Mouse (Mus musculus) limb, embryonic 12.5 days (tissue): ENCODE measurements around the gene Atp13a5. TPM values are rescaled to one million over a fixed set of nuclear protein-coding genes. Genes with fewer than 3 reads are reported as not detected.
A peak's percentile ranks its signal among the peaks of the same experiment; 100 is the strongest.

ENCODE experiments used
- ATAC-seq: fragments of 200-750 bp; cut with Nextera tagmentation; 2 replicates; pipeline ENCODE4 v1.8.0; 2017; ENCODE audit warnings: low read depth, moderate TSS enrichment; ENCODE audit not compliant: insufficient number of reproducible peaks, insufficient read depth, low FRiP score, low TSS enrichment
- H3K27ac ChIP-seq: fragments of 300-500 bp; sonication (generic); 2 replicates; pipeline ENCODE4 v1.5.1; 2016; ENCODE audit warnings: mild to moderate bottlenecking, moderate library complexity
- H3K27me3 ChIP-seq: fragments of 300-500 bp; sonication (generic); 2 replicates; pipeline ENCODE4 v1.6.1; 2016; ENCODE audit warnings: mild to moderate bottlenecking, moderate library complexity
- H3K36me3 ChIP-seq: fragments of 300-500 bp; sonication (generic); 2 replicates; pipeline ENCODE4 v1.6.1; 2016; ENCODE audit warnings: mild to moderate bottlenecking, moderate library complexity
- H3K4me1 ChIP-seq: fragments of 300-500 bp; sonication (generic); replicated peaks from 2 replicates; pipeline ENCODE4 v1.6.1; 2016
- H3K4me2 ChIP-seq: fragments of 300-500 bp; sonication (generic); 2 replicates; pipeline ENCODE4 v1.6.1; 2016; ENCODE audit warnings: mild to moderate bottlenecking, moderate library complexity
- H3K4me3 ChIP-seq: fragments of 300-500 bp; sonication (generic); replicated peaks from 2 replicates; pipeline ENCODE4 v1.5.1; 2016; ENCODE audit warnings: mild to moderate bottlenecking
- H3K9ac ChIP-seq: fragments of 300-500 bp; sonication (generic); replicated peaks from 2 replicates; pipeline ENCODE4 v1.6.1; 2016; ENCODE audit warnings: mild to moderate bottlenecking, moderate library complexity
- H3K9me3 ChIP-seq: fragments of 300-500 bp; sonication (generic); 2 replicates; pipeline ENCODE4 v1.6.1; 2016; ENCODE audit warnings: mild to moderate bottlenecking, moderate library complexity
- WGBS: fragments of 180-500 bp; shearing (Covaris S2); methylation state at CpG from one replicate; pipeline ENCODE4 v1.1.7; 2016; 5-methylcytosine and 5-hydroxymethylcytosine counted together
- polyA plus RNA-seq: library from polyadenylated mRNA; unstranded; fragments of >200 nt; fragmentation: Nextera tagmentation; extraction: Ambion mirVana; gene quantifications from 2 replicates; pipeline ENCODE4 v1.2.1, GENCODE M21; 2016

Gene Atp13a5
- polyA plus RNA-seq, 1 experiment from 2014 or later: not detected

DNA sequence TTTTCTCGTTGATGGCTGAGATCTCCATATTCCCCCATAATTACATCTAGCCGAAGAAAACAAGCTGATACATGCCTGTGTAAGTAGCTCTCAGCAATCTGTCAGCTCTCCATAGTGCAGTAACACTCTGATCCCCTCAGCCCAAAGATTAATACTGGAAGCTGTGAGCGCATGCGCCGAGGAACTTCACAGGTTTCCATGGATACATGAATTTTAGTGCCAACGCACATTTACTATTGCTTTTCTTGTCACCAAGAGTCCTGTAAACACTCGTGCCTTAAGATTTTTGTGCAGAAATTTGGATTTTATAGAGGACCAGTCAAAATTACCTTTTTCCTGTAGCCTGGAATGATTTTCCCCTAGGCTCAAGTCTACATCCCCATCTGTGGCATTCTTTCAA, 173.7 kb downstream of the Atp13a5 start:
- 49% methylated on average over 7 of the region's 7 CpGs for WGBS
- Histone ChIP-seq H3K4me1 (peaks cover 14% of the 10 kb centered on the region), H3K27me3 (peaks cover 39% of the 10 kb centered on the region), H3K9me3 (no peaks in the 10 kb centered on the region), H3K9ac (no peak overlapping the region), H3K27ac (no peak overlapping the region), H3K4me2 (no peak overlapping the region), H3K36me3 (no peaks in the 10 kb centered on the region), H3K4me3 (no peak overlapping the region)
- ATAC-seq: 0 out of 2 replicates have a peak, but pooled peaks have one; percentile 43

DNA sequence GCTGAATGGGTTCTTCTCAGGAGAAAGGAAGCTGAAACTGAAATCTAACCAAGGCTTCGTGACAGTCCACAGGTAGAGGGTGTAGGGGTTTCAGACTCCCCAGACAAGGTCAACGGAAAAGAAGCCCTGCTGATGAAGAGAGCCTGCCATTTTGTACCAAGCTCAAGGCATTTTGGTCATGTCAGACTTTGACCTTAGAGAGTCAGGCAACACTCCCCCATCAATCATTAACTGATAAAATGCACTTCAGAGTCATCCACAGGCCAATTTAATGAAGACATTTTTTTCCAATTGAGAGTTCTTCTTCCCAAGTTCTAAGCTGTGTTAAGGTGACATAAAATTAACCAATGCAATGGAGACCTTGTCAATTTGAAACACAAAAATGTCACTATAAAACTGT, 177.4 kb downstream of the Atp13a5 start:
- Histone ChIP-seq H3K36me3 (no peaks in the 10 kb centered on the region), H3K4me3 (no peak overlapping the region), H3K4me2 (no peak overlapping the region), H3K27ac (no peak overlapping the region), H3K9ac (no peak overlapping the region), H3K9me3 (no peaks in the 10 kb centered on the region), H3K4me1 (peaks cover 21% of the 10 kb centered on the region), H3K27me3 (peaks cover 37% of the 10 kb centered on the region)
- 88% methylated on average over 2 of the region's 2 CpGs for WGBS
- ATAC-seq: no peak

DNA sequence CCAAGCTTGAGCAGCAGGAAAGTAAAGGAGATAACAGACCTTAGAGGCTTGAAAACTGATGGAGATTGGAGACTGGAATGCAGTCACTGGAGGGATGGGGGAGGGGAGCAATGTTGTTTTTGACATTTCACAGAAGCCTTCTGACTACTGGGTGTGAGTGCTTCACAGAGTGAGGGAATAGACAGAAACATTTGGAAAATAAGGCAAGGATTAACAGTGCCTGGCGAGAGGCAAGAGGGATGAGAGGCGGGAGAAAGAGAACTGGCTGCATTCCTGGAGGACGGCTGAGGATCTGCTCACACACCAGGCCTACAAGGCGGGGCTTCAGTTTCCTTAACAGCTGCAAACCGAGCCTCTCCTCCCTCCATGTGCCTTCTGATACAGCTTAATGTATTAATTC, 180.1 kb downstream of the Atp13a5 start:
- Histone ChIP-seq H3K9ac (no peak overlapping the region), H3K27me3 (peaks cover 37% of the 10 kb centered on the region), H3K27ac (peak overlapping the region; percentile 8; the same call in 1 of the 2 replicates), H3K4me1 (peaks cover 10% of the 10 kb centered on the region; the same call in 1 of the 2 replicates), H3K4me2 (no peak overlapping the region), H3K9me3 (no peaks in the 10 kb centered on the region), H3K36me3 (no peaks in the 10 kb centered on the region), H3K4me3 (no peak overlapping the region)
- peak; percentile 54; the same call in 1 of the 2 replicates for ATAC-seq
- 12% methylated on average over 5 of the region's 5 CpGs for WGBS

DNA sequence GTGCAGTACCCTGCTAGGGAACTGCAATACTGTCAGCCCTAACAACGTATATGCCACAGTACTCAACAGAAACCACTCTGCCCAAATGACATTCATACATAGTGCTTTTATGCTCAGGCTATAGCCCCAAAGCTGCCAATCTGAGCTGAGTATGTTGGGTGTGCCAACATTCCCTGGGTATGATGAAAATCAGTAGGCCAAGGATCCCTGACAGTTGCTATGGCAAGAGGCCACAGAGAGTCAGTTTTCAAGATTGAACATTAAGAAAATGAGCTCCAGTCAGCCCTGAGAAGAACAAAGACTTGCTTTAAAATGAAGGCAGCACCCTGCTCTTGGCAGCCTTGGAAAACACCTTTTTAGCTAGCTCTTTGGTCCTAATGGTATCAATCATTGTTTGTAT, 183.4 kb downstream of the Atp13a5 start:
- no peak for ATAC-seq
- no peaks in the 10 kb centered on the region for H3K36me3 ChIP-seq
- H3K9ac ChIP-seq: no peak overlapping the region
- no peak overlapping the region for H3K4me2 ChIP-seq
- peaks cover 10% of the 10 kb centered on the region; the same call in 1 of the 2 replicates for H3K4me1 ChIP-seq
- H3K27me3 ChIP-seq: peaks cover 24% of the 10 kb centered on the region
- no peak overlapping the region for H3K4me3 ChIP-seq
- WGBS: 75% methylated on average over 1 of the region's 1 CpGs
- H3K27ac ChIP-seq: no peak overlapping the region
- H3K9me3 ChIP-seq: no peaks in the 10 kb centered on the region

DNA sequence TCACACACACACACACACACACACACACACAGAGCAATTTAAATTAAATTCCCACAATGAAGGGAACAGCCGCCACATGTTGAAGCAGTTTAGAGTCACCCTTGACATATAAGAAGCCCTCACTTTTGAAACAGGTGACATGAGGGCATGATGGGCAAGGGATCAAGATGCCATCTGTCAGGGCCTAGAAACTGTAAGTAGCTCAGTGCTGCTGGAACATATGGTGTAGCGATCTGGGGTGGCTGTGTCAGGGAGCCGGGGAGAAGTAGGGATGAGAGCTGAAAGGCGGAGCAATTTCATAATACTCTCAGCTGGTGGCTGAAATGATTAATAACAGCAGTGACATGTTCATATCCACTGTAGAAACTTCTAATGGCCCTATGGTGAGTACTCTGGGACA, 184.6 kb downstream of the Atp13a5 start:
- Histone ChIP-seq H3K4me2 (no peak overlapping the region), H3K4me3 (no peak overlapping the region), H3K4me1 (peaks cover 8% of the 10 kb centered on the region; the same call in 1 of the 2 replicates), H3K27me3 (peaks cover 20% of the 10 kb centered on the region; the same call in 1 of the 2 replicates), H3K36me3 (no peaks in the 10 kb centered on the region), H3K9me3 (no peaks in the 10 kb centered on the region), H3K27ac (no peak overlapping the region), H3K9ac (no peak overlapping the region)
- no peak for ATAC-seq
- WGBS: 73% methylated on average over 4 of the region's 4 CpGs

DNA sequence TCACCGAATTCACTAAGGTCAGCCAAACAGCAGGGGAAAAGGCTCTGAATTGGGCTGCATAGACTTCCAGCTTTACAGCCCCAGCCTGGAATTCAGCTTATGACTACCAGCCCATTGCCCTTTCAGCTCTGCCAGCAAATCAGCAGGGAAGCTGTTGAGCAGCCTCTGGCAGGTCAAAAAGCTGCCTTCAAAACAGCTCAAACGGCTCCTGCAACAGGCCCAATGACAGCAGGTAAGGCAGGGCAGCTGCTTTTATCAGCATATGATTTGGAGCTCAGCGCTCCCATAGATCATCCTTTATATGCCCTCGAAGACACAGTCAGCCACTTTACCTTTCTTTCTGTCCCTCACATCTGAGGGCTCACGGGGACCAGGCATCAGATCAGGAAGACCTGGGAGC, 185.6 kb downstream of the Atp13a5 start:
- H3K4me3 ChIP-seq: no peak overlapping the region
- no peak overlapping the region for H3K9ac ChIP-seq
- no peaks in the 10 kb centered on the region for H3K4me1 ChIP-seq
- no peak for ATAC-seq
- H3K36me3 ChIP-seq: no peaks in the 10 kb centered on the region
- 40% methylated on average over 5 of the region's 5 CpGs for WGBS
- H3K27ac ChIP-seq: no peak overlapping the region
- H3K27me3 ChIP-seq: peaks cover 15% of the 10 kb centered on the region; the same call in 1 of the 2 replicates
- no peak overlapping the region for H3K4me2 ChIP-seq
- no peaks in the 10 kb centered on the region for H3K9me3 ChIP-seq

Other genes starting within 250 kb of the Atp13a5 start
- gene Hrasls, start 169.0 kb downstream of the Atp13a5 start, polyA plus RNA-seq: 1.1 and 2.0 TPM in 2 replicates
- not detected in 2 replicates for gene Atp13a4, start 166.1 kb upstream of the Atp13a5 start, polyA plus RNA-seq
- 36.7 and 40.0 TPM in 2 replicates for gene Opa1, start 200.6 kb upstream of the Atp13a5 start, polyA plus RNA-seq